Mouse (Mus musculus) MEL (cell line): ENCODE measurements at regions not wholly inside any gene's neighbourhood (a gene's known extent, or its start where the extent isn't known, plus 50 kb on each side); places are given as distances from the start of the nearest gene placed in this dataset.

Experiments
- DNase-seq: peaks from one replicate; pipeline ENCODE4 v3.0.0; 2011; ENCODE audit warnings: low read depth, low spot score
- H3K27ac ChIP-seq: 2 replicates; pipeline ENCODE4 v1.5.1; 2012; ENCODE audit warnings: low read depth, mild to moderate bottlenecking, control low read depth, low read length, moderate library complexity; ENCODE audit not compliant: control insufficient read depth
- H3K27me3 ChIP-seq, 2 experiments: fragments of 150-350 bp in 1 of 2; sonication (generic) in 1 of 2; 2 replicates each; pipeline ENCODE4 v1.6.1; 2012; ENCODE audit warnings: low read length in 2 of 2, mild to moderate bottlenecking in 2 of 2, improper control_type of control experiment in 1 of 2, moderate library complexity in 1 of 2; ENCODE audit not compliant: insufficient read depth in 2 of 2, control insufficient read depth in 1 of 2
- H3K36me3 ChIP-seq, 2 experiments: 2 replicates each; pipeline ENCODE4 v1.6.1; 2012 to 2014; ENCODE audit warnings: low read length in 2 of 2, improper control_type of control experiment in 1 of 2, inconsistent platforms in 1 of 2, mild to moderate bottlenecking in 1 of 2; ENCODE audit not compliant: insufficient read depth in 2 of 2, control insufficient read depth in 1 of 2
- H3K4me1 ChIP-seq, 2 experiments: fragments of 150-350 bp in 1 of 2; sonication (generic) in 1 of 2; 2 replicates each; pipeline ENCODE4 v1.6.1; 2012; ENCODE audit warnings: low read length in 2 of 2, improper control_type of control experiment in 1 of 2, mild to moderate bottlenecking in 1 of 2; ENCODE audit not compliant: insufficient read depth in 2 of 2, control insufficient read depth in 1 of 2
- H3K4me3 ChIP-seq, 2 experiments: fragments of 150-350 bp in 1 of 2; sonication (generic) in 1 of 2; 2 replicates each; pipeline ENCODE4 v1.5.1; 2012; ENCODE audit warnings: low read depth in 2 of 2, low read length in 2 of 2, mild to moderate bottlenecking in 2 of 2, moderate library complexity in 2 of 2, control low read depth in 1 of 2, improper control_type of control experiment in 1 of 2; ENCODE audit not compliant: control insufficient read depth in 1 of 2, insufficient read depth in 1 of 2
- H3K79me2 ChIP-seq: 2 replicates; pipeline ENCODE4 v1.6.1; 2012; ENCODE audit warnings: mild to moderate bottlenecking, low read length, moderate library complexity; ENCODE audit not compliant: control insufficient read depth, poor library complexity, insufficient read depth
- H3K9ac ChIP-seq: 2 replicates; pipeline ENCODE4 v1.6.1; 2012; ENCODE audit warnings: low read depth, mild to moderate bottlenecking, control low read depth, low read length, moderate library complexity; ENCODE audit not compliant: control insufficient read depth, poor library complexity, severe bottlenecking
- H3K9me3 ChIP-seq: fragments of 150-350 bp; sonication (generic); replicated peaks from 2 replicates; pipeline ENCODE4 v1.6.1; 2012; ENCODE audit warnings: mild to moderate bottlenecking, low read length, improper control_type of control experiment, moderate library complexity; ENCODE audit not compliant: insufficient read depth
- BHLHE40 ChIP-seq: IDR thresholded peaks from 2 replicates; pipeline ENCODE4 v1.6.1; 2012; ENCODE audit warnings: low read depth, mild to moderate bottlenecking, inconsistent platforms, low read length, improper control_type of control experiment, borderline replicate concordance
- CHD2 ChIP-seq: IDR thresholded peaks from 2 replicates; pipeline ENCODE4 v1.6.1; 2011; ENCODE audit warnings: low read length, improper control_type of control experiment
- CTCF ChIP-seq, 3 experiments: IDR thresholded peaks in 2 of 3; conservative IDR thresholded peaks in 1 of 3; 2 replicates each; pipeline ENCODE4 v1.5.1; 2011 to 2012; ENCODE audit warnings: low read length in 3 of 3, low read depth in 2 of 3, mild to moderate bottlenecking in 2 of 3, improper control_type of control experiment in 1 of 3, inconsistent platforms in 1 of 3, mixed read lengths in 1 of 3, moderate library complexity in 1 of 3; ENCODE audit not compliant: control insufficient read depth in 1 of 3, insufficient read depth in 1 of 3, poor library complexity in 1 of 3, severe bottlenecking in 1 of 3
- ELF1 ChIP-seq: IDR thresholded peaks from 2 replicates; pipeline ENCODE4 v1.6.1; 2014; ENCODE audit warnings: low read depth, mild to moderate bottlenecking, inconsistent platforms, low read length, improper control_type of control experiment, moderate library complexity
- ETS1 ChIP-seq: IDR thresholded peaks from 2 replicates; pipeline ENCODE4 v1.6.1; 2012; ENCODE audit warnings: low read depth, mild to moderate bottlenecking, inconsistent platforms, low read length, improper control_type of control experiment, moderate library complexity
- GABPA ChIP-seq: IDR thresholded peaks from 2 replicates; pipeline ENCODE4 v1.6.1; 2012; ENCODE audit warnings: low read depth, mild to moderate bottlenecking, inconsistent platforms, low read length, improper control_type of control experiment, moderate library complexity
- GATA1 ChIP-seq: IDR thresholded peaks from 2 replicates; pipeline ENCODE4 v1.6.1; 2011; ENCODE audit warnings: low read depth, low read length, improper control_type of control experiment
- HCFC1 ChIP-seq: IDR thresholded peaks from 2 replicates; pipeline ENCODE4 v1.6.1; 2012; ENCODE audit warnings: low read depth, mild to moderate bottlenecking, inconsistent platforms, low read length, improper control_type of control experiment, moderate library complexity
- JUND ChIP-seq: IDR thresholded peaks from 2 replicates; pipeline ENCODE4 v1.6.1; 2011; ENCODE audit warnings: low read depth, mild to moderate bottlenecking, improper control_type of control experiment, low read length
- KAT2A ChIP-seq: conservative IDR thresholded peaks from 2 replicates; pipeline ENCODE4 v1.6.1; 2012; ENCODE audit warnings: low read depth, low read length, improper control_type of control experiment, inconsistent platforms
- MAX ChIP-seq: IDR thresholded peaks from 2 replicates; pipeline ENCODE4 v1.6.1; 2011; ENCODE audit warnings: low read length, improper control_type of control experiment
- MAZ ChIP-seq: IDR thresholded peaks from 2 replicates; pipeline ENCODE4 v1.6.1; 2012; ENCODE audit warnings: low read depth, mild to moderate bottlenecking, inconsistent platforms, low read length, improper control_type of control experiment
- MEF2A ChIP-seq: IDR thresholded peaks from 2 replicates; pipeline ENCODE4 v1.6.1; 2014; ENCODE audit warnings: low read depth, mild to moderate bottlenecking, inconsistent platforms, low read length, improper control_type of control experiment; ENCODE audit not compliant: poor library complexity, insufficient replicate concordance, severe bottlenecking; ENCODE audit errors: extremely low read depth
- MYC ChIP-seq: IDR thresholded peaks from 2 replicates; pipeline ENCODE4 v1.6.1; 2011; ENCODE audit warnings: low read depth, mild to moderate bottlenecking, low read length, improper control_type of control experiment, moderate library complexity
- NELFE ChIP-seq: IDR thresholded peaks from 2 replicates; pipeline ENCODE4 v1.6.1; 2011; ENCODE audit warnings: low read depth, low read length, improper control_type of control experiment
- NRF1 ChIP-seq: IDR thresholded peaks from 2 replicates; pipeline ENCODE4 v1.6.1; 2014; ENCODE audit warnings: low read depth, mild to moderate bottlenecking, inconsistent platforms, low read length, improper control_type of control experiment, moderate library complexity; ENCODE audit not compliant: poor library complexity, insufficient read depth, severe bottlenecking
- RAD21 ChIP-seq: IDR thresholded peaks from 2 replicates; pipeline ENCODE4 v1.6.1; 2011; ENCODE audit warnings: mild to moderate bottlenecking, low read depth, low read length, improper control_type of control experiment
- RCOR1 ChIP-seq: IDR thresholded peaks from 2 replicates; pipeline ENCODE4 v1.6.1; 2012; ENCODE audit warnings: low read depth, mild to moderate bottlenecking, inconsistent platforms, low read length, improper control_type of control experiment
- SIN3A ChIP-seq: IDR thresholded peaks from 2 replicates; pipeline ENCODE4 v1.6.1; 2012; ENCODE audit warnings: low read length, improper control_type of control experiment, inconsistent platforms
- TCF12 ChIP-seq: IDR thresholded peaks from 2 replicates; pipeline ENCODE4 v1.6.1; 2014; ENCODE audit warnings: low read depth, mild to moderate bottlenecking, inconsistent platforms, low read length, improper control_type of control experiment, moderate library complexity
- UBTF ChIP-seq: IDR thresholded peaks from 2 replicates; pipeline ENCODE4 v1.6.1; 2012; ENCODE audit warnings: low read depth, mild to moderate bottlenecking, inconsistent platforms, low read length, improper control_type of control experiment, moderate library complexity, borderline replicate concordance; ENCODE audit not compliant: insufficient read depth
- USF1 ChIP-seq: IDR thresholded peaks from 2 replicates; pipeline ENCODE4 v1.6.1; 2014; ENCODE audit warnings: low read depth, mild to moderate bottlenecking, inconsistent platforms, low read length, improper control_type of control experiment, moderate library complexity
- ZC3H11A ChIP-seq: IDR thresholded peaks from 2 replicates; pipeline ENCODE4 v1.6.1; 2012; ENCODE audit warnings: low read depth, mild to moderate bottlenecking, inconsistent platforms, low read length, improper control_type of control experiment

- Histone ChIP-seq H3K36me3 (peaks cover 0 to 6% of the 10 kb centered on the region in 2 experiments; a peak in 2 of 4 replicates), H3K27ac (no peak overlapping the region), H3K27me3 (no peaks in the 10 kb centered on the region), H3K79me2 (no peaks in the 10 kb centered on the region), H3K4me3 (no peak overlapping the region)
- no peak for DNase-seq
- TF ChIP-seq NRF1 (no peak), JUND (no peak), MYC (no peak), BHLHE40 (no peak), ZC3H11A (no peak), CHD2 (no peak)
- TF ChIP-seq, all 39 proteins: peak for 0
- Histone ChIP-seq H3K4me1 (peaks cover 0 to 7% of the 10 kb centered on the region in 2 experiments; a peak in 2 of 4 replicates), H3K9ac (no peak overlapping the region), H3K9me3 (no peaks in the 10 kb centered on the region)
Observed at GRCm38 (mm10) chr17:84004237-84004636, 156.5 kb upstream of the Haao start.

GRCm38 (mm10) chr17:84003489-84004234, 155.9 kb upstream of the Haao start:
- H3K9me3 ChIP-seq: no peaks in the 10 kb centered on the region
- no peaks in the 10 kb centered on the region for H3K27me3 ChIP-seq
- H3K4me1 ChIP-seq: peaks cover 0 to 13% of the 10 kb centered on the region in 2 experiments; a peak in 2 of 4 replicates
- no peak overlapping the region for H3K9ac ChIP-seq
- H3K36me3 ChIP-seq: peaks cover 0 to 8% of the 10 kb centered on the region in 2 experiments; a peak in 2 of 4 replicates
- no peak overlapping the region for H3K4me3 ChIP-seq
- no peak for TF ChIP-seq HCFC1
- no peak for TF ChIP-seq MAZ
- no peak for TF ChIP-seq ETS1
- TF ChIP-seq ELF1: no peak
- no peak for TF ChIP-seq GABPA
- no peak for TF ChIP-seq UBTF
- no peak for TF ChIP-seq USF1
- TF ChIP-seq CHD2: no peak
- TF ChIP-seq MAX: no peak
- TF ChIP-seq KAT2A: no peak
- no peak for TF ChIP-seq NELFE
- TF ChIP-seq SIN3A: no peak
- TF ChIP-seq MEF2A: no peak
- no peak for TF ChIP-seq BHLHE40
- no peak for TF ChIP-seq CTCF (IDR thresholded peaks at IDR 0.05 in 2 of 3, conservative IDR thresholded peaks at IDR 0.05 in 1 of 3; ENCODE audit: control insufficient read depth in 1 of 3, insufficient read depth in 1 of 3, low read depth in 2 of 3, low read length in 3 of 3, poor library complexity in 1 of 3, severe bottlenecking in 1 of 3)
- TF ChIP-seq RCOR1: no peak
- no peak for TF ChIP-seq MYC
- TF ChIP-seq TCF12: no peak
- no peak for TF ChIP-seq RAD21
- no peak for TF ChIP-seq GATA1
- TF ChIP-seq, all 39 proteins: peak for 0
- DNase-seq: no peak
- Histone ChIP-seq H3K27ac (no peak overlapping the region), H3K79me2 (no peaks in the 10 kb centered on the region)
